Mouse (Mus musculus) cerebellum, postnatal 14 days (tissue): Measurements from ENCODE around the gene Ctf1.

Source experiments
- DNase-seq, 2 experiments: peaks; one replicate each; pipeline ENCODE4 v3.0.0; 2021; ENCODE audit warnings: mixed read lengths in 2 of 2

The Ctf1 gene

GRCm38 (mm10) chr7:127712461-127713385 lies at the start of gene Ctf1:
TSS of gene Ctf1 (plus strand) at chr7:127712736.
- DNase-seq = peak; percentile 84 to 85

- DNase-seq = no peak
These were observed 49.6 kb upstream of the Ctf1 start for GRCm38 (mm10) chr7:127662926-127663325.

- DNase-seq = no peak
These were observed 46.4 kb upstream of the Ctf1 start for GRCm38 (mm10) chr7:127666066-127666654.

- DNase-seq = no peak
These were observed 45.9 kb upstream of the Ctf1 start for GRCm38 (mm10) chr7:127666679-127667078.

GRCm38 (mm10) chr7:127667171-127667570 lies 45.4 kb upstream of the Ctf1 start:
- no peak for DNase-seq

- no peak for DNase-seq
These were observed 40.4 kb upstream of the Ctf1 start for GRCm38 (mm10) chr7:127671880-127672774.

- no peak for DNase-seq
These were observed 39.8 kb upstream of the Ctf1 start for GRCm38 (mm10) chr7:127672776-127673175.

- DNase-seq = peak; percentile 92 to 95
These were observed 37.6 kb upstream of the Ctf1 start for GRCm38 (mm10) chr7:127674977-127675376.

GRCm38 (mm10) chr7:127675391-127675811 lies 37.1 kb upstream of the Ctf1 start:
- no peak for DNase-seq

GRCm38 (mm10) chr7:127677077-127677476 lies 35.5 kb upstream of the Ctf1 start:
- peak; percentile 59 to 84 for DNase-seq

GRCm38 (mm10) chr7:127677609-127678008 lies 34.9 kb upstream of the Ctf1 start:
- DNase-seq = no peak

GRCm38 (mm10) chr7:127678811-127679210 lies 33.7 kb upstream of the Ctf1 start:
- no peak for DNase-seq

GRCm38 (mm10) chr7:127680541-127680940 lies 32.0 kb upstream of the Ctf1 start:
- no peak for DNase-seq

GRCm38 (mm10) chr7:127681888-127682553 lies 30.5 kb upstream of the Ctf1 start:
- DNase-seq = no peak

GRCm38 (mm10) chr7:127685304-127686018 lies 27.1 kb upstream of the Ctf1 start:
- DNase-seq = no peak

- no peak for DNase-seq
These were observed 25.6 kb upstream of the Ctf1 start for GRCm38 (mm10) chr7:127686740-127687449.

GRCm38 (mm10) chr7:127688935-127689334 lies 23.6 kb upstream of the Ctf1 start:
- no peak for DNase-seq

- DNase-seq = no peak
These were observed 22.8 kb upstream of the Ctf1 start for GRCm38 (mm10) chr7:127689626-127690280.

- peak; percentile 67 to 76 for DNase-seq
These were observed 21.1 kb upstream of the Ctf1 start for GRCm38 (mm10) chr7:127691221-127691989.

- DNase-seq = no peak
These were observed 19.2 kb upstream of the Ctf1 start for GRCm38 (mm10) chr7:127693290-127693689.
